Mouse (Mus musculus): Measurements from ENCODE around the gene Nme7. TPM values are rescaled to one million over a fixed set of nuclear protein-coding genes. Genes with fewer than 3 reads are reported as not detected.

The Nme7 gene
- polyA plus RNA-seq, 1 experiment from 2014 or later: 7.6 TPM

DNA sequence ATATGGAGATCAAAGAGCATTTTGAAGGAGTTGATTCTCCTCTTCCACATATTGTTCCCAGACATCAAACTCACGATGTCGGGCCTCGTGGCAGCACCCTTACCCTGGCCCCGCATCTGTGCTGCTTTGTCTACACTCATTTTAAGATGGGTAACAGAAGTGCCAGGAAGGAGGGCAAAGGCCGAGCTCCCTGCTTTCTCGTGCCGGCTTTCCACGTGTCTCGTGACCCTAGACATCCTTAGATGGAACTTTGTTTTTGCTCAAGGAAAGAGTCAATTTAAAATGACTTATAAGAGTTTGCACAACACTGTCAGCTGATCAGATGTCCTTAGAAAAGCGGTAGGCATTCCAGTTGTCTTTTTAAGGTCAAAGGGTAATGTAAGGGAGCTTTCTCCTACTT, 114.4 kb downstream of the Nme7 start:
- Histone ChIP-seq H3K9me3 (ENCODE audit: low read length) (no peaks in the 10 kb centered on the region), H3K27me3 (ENCODE audit: insufficient read depth, low read length) (no peaks in the 10 kb centered on the region), H3K4me3 (ENCODE audit: low read depth, low read length) (no peak overlapping the region), H3K27ac (ENCODE audit: low read depth) (no peak overlapping the region), H3K36me3 (replicated peaks; ENCODE audit: insufficient read depth, low read length) (no peaks in the 10 kb centered on the region), H3K4me2 (ENCODE audit: low read depth, low read length) (no peak overlapping the region), H3K4me1 (ENCODE audit: insufficient read depth) (peaks cover 19% of the 10 kb centered on the region; the same call in 1 of the 2 replicates), H3K9ac (replicated peaks) (no peak overlapping the region)
- no peak for DNase-seq
- 83% methylated on average over 10 of the region's 10 CpGs for WGBS (ENCODE audit: insufficient replicate concordance)
- ATAC-seq: no peak
- TF ChIP-seq CTCF (IDR thresholded peaks at IDR 0.05; ENCODE audit: low read depth) (no peak), EP300 (IDR thresholded peaks at IDR 0.05; ENCODE audit: low read depth) (no peak)

DNA sequence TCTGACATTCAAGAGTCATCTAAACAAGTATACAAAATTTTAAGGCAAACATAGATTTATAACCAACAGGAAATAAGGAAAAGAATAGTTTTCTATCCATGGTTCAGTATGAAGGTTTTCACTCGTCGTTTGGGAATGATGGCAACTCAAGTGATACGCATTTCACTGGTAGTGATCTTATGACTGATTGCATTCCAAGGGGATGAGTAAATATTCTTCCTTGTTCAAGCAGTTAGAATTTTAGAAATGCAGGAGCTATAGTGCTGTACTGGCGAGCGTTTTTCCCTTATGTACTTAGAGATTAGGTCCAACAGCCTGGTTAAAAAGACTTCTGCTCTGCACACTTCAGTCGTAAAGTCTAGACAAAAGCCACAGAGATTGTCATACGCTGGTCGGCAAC, 115.5 kb downstream of the Nme7 start:
- no peak overlapping the region for H3K4me3 ChIP-seq (ENCODE audit: low read depth, low read length)
- H3K9me3 ChIP-seq (ENCODE audit: low read length): no peaks in the 10 kb centered on the region
- TF ChIP-seq EP300 (IDR thresholded peaks at IDR 0.05; ENCODE audit: low read depth): no peak
- TF ChIP-seq CTCF (IDR thresholded peaks at IDR 0.05; ENCODE audit: low read depth): no peak
- H3K4me1 ChIP-seq (ENCODE audit: insufficient read depth): peaks cover 13% of the 10 kb centered on the region; the same call in 1 of the 2 replicates
- ATAC-seq (no peak), DNase-seq (no peak)
- no peaks in the 10 kb centered on the region for H3K27me3 ChIP-seq (ENCODE audit: insufficient read depth, low read length)
- 78% methylated on average over 8 of the region's 8 CpGs for WGBS (ENCODE audit: insufficient replicate concordance)
- H3K27ac ChIP-seq (ENCODE audit: low read depth): no peak overlapping the region
- no peak overlapping the region for H3K4me2 ChIP-seq (ENCODE audit: low read depth, low read length)
- no peak overlapping the region for H3K9ac ChIP-seq (replicated peaks)
- no peaks in the 10 kb centered on the region for H3K36me3 ChIP-seq (replicated peaks; ENCODE audit: insufficient read depth, low read length)

DNA sequence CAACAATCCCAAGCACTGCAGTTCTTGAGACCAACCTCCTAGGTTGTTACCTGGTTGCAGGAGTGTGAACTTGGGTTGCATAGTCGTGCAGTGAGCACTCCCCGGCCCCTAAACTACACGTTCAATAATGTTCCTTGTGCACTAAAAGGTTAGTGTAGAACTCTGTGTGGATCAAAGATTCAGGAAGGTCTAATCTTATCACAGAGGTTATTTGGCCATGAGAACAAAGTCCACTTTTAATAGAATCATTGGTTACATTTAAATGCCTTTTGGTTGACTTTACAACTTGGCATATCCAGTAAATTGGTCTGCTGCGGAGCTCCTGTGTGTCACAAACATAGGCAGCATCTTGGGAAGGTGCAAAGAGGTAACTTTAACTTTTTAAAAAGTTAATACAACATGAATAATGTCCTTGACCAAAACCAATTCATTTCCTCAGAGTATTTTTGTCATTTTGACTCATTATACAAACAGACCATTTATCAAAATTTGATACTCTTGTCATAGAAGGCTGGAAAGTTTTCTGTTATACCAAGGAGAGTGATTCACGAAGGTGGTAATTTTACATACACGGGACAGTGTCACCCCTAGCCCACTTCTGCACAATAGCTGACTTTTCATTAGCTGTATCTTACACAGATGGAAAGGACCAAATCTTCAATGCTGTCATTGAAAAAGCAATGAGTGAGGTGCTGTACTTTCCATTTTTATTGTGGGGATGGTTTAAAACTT, 116.9 kb downstream of the Nme7 start:
- Histone ChIP-seq H3K4me2 (ENCODE audit: low read depth, low read length) (no peak overlapping the region), H3K9ac (replicated peaks) (no peak overlapping the region), H3K4me3 (ENCODE audit: low read depth, low read length) (no peak overlapping the region), H3K27me3 (ENCODE audit: insufficient read depth, low read length) (no peaks in the 10 kb centered on the region), H3K27ac (ENCODE audit: low read depth) (no peak overlapping the region), H3K4me1 (ENCODE audit: insufficient read depth) (peaks cover 13% of the 10 kb centered on the region; the same call in 1 of the 2 replicates), H3K36me3 (replicated peaks; ENCODE audit: insufficient read depth, low read length) (no peaks in the 10 kb centered on the region), H3K9me3 (ENCODE audit: low read length) (no peaks in the 10 kb centered on the region)
- ATAC-seq (no peak), DNase-seq (no peak)
- 64% methylated on average over 6 of the region's 6 CpGs for WGBS (ENCODE audit: insufficient replicate concordance)
- TF ChIP-seq EP300 (IDR thresholded peaks at IDR 0.05; ENCODE audit: low read depth): no peak
- no peak for TF ChIP-seq CTCF (IDR thresholded peaks at IDR 0.05; ENCODE audit: low read depth)

DNA sequence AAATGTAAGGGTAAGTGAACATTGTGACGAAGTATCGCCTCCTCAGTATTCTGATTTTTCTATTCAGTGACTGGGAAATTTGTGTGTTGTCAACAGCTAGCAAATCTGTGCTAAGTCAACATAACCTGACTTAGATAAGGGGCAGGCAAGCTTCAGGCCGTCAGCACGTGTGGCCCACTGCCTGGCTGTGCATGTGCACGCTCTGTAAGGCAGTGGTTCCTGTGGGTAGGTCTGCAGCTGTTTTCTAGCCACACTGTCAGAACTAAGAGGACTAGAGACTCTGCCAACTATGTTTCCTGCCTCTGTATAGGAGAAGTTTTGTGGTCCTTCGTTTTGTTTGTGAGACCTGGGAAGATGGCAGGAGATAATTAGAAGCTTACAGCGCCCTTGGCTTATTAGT, 122.3 kb downstream of the Nme7 start:
- no peak for TF ChIP-seq CTCF (IDR thresholded peaks at IDR 0.05; ENCODE audit: low read depth)
- TF ChIP-seq EP300 (IDR thresholded peaks at IDR 0.05; ENCODE audit: low read depth): no peak
- Histone ChIP-seq H3K27ac (ENCODE audit: low read depth) (no peak overlapping the region), H3K36me3 (replicated peaks; ENCODE audit: insufficient read depth, low read length) (no peaks in the 10 kb centered on the region), H3K27me3 (ENCODE audit: insufficient read depth, low read length) (no peaks in the 10 kb centered on the region), H3K9ac (replicated peaks) (no peak overlapping the region), H3K4me3 (ENCODE audit: low read depth, low read length) (no peak overlapping the region), H3K4me2 (ENCODE audit: low read depth, low read length) (no peak overlapping the region), H3K4me1 (ENCODE audit: insufficient read depth) (peaks cover 4% of the 10 kb centered on the region; the same call in 1 of the 2 replicates), H3K9me3 (ENCODE audit: low read length) (no peaks in the 10 kb centered on the region)
- WGBS (ENCODE audit: insufficient replicate concordance): 52% methylated on average over 7 of the region's 7 CpGs
- ATAC-seq (peak; percentile 71), DNase-seq (peak; percentile 30)

DNA sequence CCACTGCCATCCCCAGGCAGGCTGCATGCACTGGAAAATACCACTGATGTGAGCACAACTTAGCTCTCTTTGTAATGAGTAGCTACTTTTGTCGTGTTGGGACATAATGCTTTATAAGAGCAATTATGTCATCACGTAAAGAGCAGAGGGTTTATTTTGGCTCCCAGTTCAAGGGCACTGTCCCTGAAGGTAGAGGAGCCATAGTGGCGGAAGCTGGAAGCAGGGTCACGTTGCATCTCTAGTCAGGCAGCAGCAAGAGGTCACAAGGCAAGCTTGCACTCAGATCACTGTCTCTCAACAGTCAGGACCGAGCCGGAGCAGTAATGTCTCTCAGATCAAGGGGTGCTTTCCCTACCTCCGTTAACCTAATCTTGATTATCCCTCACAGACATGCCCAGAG, 123.9 kb downstream of the Nme7 start:
- ATAC-seq: 0 out of 2 replicates have a peak, but pooled peaks have one; percentile 17
- H3K9ac ChIP-seq (replicated peaks): no peak overlapping the region
- WGBS (ENCODE audit: insufficient replicate concordance): 69% methylated on average over 7 of the region's 7 CpGs

DNA sequence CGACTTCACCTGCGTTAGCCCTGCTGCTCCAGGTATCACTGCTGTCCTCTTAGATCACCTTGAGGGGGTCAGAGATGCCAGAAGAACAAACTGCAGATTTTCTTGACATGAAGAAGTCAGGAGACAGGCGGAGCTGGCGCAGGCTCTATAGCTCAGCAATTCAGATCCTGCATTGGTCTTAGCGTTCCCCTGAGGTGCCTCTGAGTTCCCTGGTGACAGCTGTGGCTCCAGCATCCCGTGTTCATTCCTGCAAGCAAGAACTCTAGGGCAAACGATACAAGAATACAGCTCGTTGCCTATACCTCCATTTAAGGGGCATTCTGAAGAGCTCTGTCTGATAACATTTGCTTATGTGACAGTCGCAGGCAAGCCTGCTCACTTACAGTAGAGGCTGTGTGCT, 124.7 kb downstream of the Nme7 start:
- WGBS (ENCODE audit: insufficient replicate concordance): 88% methylated on average over 9 of the region's 9 CpGs
- no peaks in the 10 kb centered on the region for H3K9me3 ChIP-seq (ENCODE audit: low read length)
- H3K4me1 ChIP-seq (ENCODE audit: insufficient read depth): peaks cover 4% of the 10 kb centered on the region; the same call in 1 of the 2 replicates
- DNase-seq (no peak), ATAC-seq (no peak)
- no peak overlapping the region for H3K4me2 ChIP-seq (ENCODE audit: low read depth, low read length)
- no peak overlapping the region for H3K4me3 ChIP-seq (ENCODE audit: low read depth, low read length)
- H3K9ac ChIP-seq (replicated peaks): no peak overlapping the region
- H3K27ac ChIP-seq (ENCODE audit: low read depth): no peak overlapping the region
- H3K36me3 ChIP-seq (replicated peaks; ENCODE audit: insufficient read depth, low read length): no peaks in the 10 kb centered on the region
- no peak for TF ChIP-seq CTCF (IDR thresholded peaks at IDR 0.05; ENCODE audit: low read depth)
- no peak for TF ChIP-seq EP300 (IDR thresholded peaks at IDR 0.05; ENCODE audit: low read depth)
- H3K27me3 ChIP-seq (ENCODE audit: insufficient read depth, low read length): no peaks in the 10 kb centered on the region

More for the DNA sequence above, 123.9 kb downstream of the Nme7 start:
- Histone ChIP-seq H3K9me3 (ENCODE audit: low read length) (no peaks in the 10 kb centered on the region), H3K4me1 (ENCODE audit: insufficient read depth) (peaks cover 4% of the 10 kb centered on the region; the same call in 1 of the 2 replicates), H3K36me3 (replicated peaks; ENCODE audit: insufficient read depth, low read length) (no peaks in the 10 kb centered on the region), H3K27me3 (ENCODE audit: insufficient read depth, low read length) (no peaks in the 10 kb centered on the region), H3K4me3 (ENCODE audit: low read depth, low read length) (no peak overlapping the region), H3K4me2 (ENCODE audit: low read depth, low read length) (no peak overlapping the region), H3K27ac (ENCODE audit: low read depth) (no peak overlapping the region)
- TF ChIP-seq EP300 (IDR thresholded peaks at IDR 0.05; ENCODE audit: low read depth) (no peak), CTCF (IDR thresholded peaks at IDR 0.05; ENCODE audit: low read depth) (no peak)
- no peak for DNase-seq
